Mouse (Mus musculus): Measurements from ENCODE around the gene Gabbr2. TPM values are rescaled to one million over a fixed set of nuclear protein-coding genes. Genes with fewer than 3 reads are reported as not detected.
A peak's percentile ranks its signal among the peaks of the same experiment; 100 is the strongest.
"Not testable (repeated sequence)": the region's sequence is repeated elsewhere in the genome, so short reads cannot be mapped to it uniquely, and the experiment has no call there.

Gabbr2 gene
- polyA plus RNA-seq, 1 experiment from 2014 or later = 0.11 TPM

- Histone ChIP-seq H3K4me2 (replicated peaks; ENCODE audit: low read depth, low read length) (peak within 1 kb of the TSS; percentile 95), H3K27ac (ENCODE audit: low read length) (peak within 1 kb of the TSS; percentile 94), H3K36me3 (ENCODE audit: insufficient read depth, low read length) (no peaks in the 10 kb centered on the region), H3K27me3 (ENCODE audit: insufficient read depth, low read length) (peaks cover 24% of the 10 kb centered on the region), H3K4me1 (ENCODE audit: insufficient read depth, low read length) (peaks cover 7% of the 10 kb centered on the region; the same call in 1 of the 2 replicates), H3K9me3 (ENCODE audit: low read length) (no peaks in the 10 kb centered on the region), H3K4me3 (ENCODE audit: low read length) (peak within 1 kb of the TSS; percentile 77), H3K9ac (replicated peaks; ENCODE audit: low read length) (peak within 1 kb of the TSS; percentile 88)
- ATAC-seq (ENCODE audit: low FRiP score, low TSS enrichment) = peak; percentile 97
- under 1% methylated on average over 69 of the region's 69 CpGs for WGBS
Measured at GRCm38 (mm10) chr4:46650086-46650753, 341.5 kb downstream of the Gabbr2 start, which contains the start of gene Tbc1d2. Gene Tbc1d2 (minus strand): TSS chr4:46650209.

- Histone ChIP-seq H3K4me3 (ENCODE audit: low read length) (peak overlapping the region; percentile 77), H3K4me2 (replicated peaks; ENCODE audit: low read depth, low read length) (peak overlapping the region; percentile 95), H3K9me3 (ENCODE audit: low read length) (no peaks in the 10 kb centered on the region), H3K36me3 (ENCODE audit: insufficient read depth, low read length) (no peaks in the 10 kb centered on the region), H3K9ac (replicated peaks; ENCODE audit: low read length) (peak overlapping the region; percentile 88), H3K27me3 (ENCODE audit: insufficient read depth, low read length) (peaks cover 24% of the 10 kb centered on the region), H3K4me1 (ENCODE audit: insufficient read depth, low read length) (peaks cover 7% of the 10 kb centered on the region; the same call in 1 of the 2 replicates), H3K27ac (ENCODE audit: low read length) (no peak overlapping the region)
- no peak for ATAC-seq (ENCODE audit: low FRiP score, low TSS enrichment)
- 49% methylated on average over 4 of the region's 4 CpGs for WGBS
Measured at GRCm38 (mm10) chr4:46649161-46649560, 342.5 kb downstream of the Gabbr2 start.

GRCm38 (mm10) chr4:46643676-46644112, 348.0 kb downstream of the Gabbr2 start:
- 79% methylated on average over 8 of the region's 8 CpGs for WGBS
- peaks cover 4% of the 10 kb centered on the region; the same call in 1 of the 2 replicates for H3K27me3 ChIP-seq (ENCODE audit: insufficient read depth, low read length)
- 0 out of 2 replicates have a peak, but pooled peaks have one; percentile 11 for ATAC-seq (ENCODE audit: low FRiP score, low TSS enrichment)

GRCm38 (mm10) chr4:46642924-46643675, 348.6 kb downstream of the Gabbr2 start:
- Histone ChIP-seq H3K4me2 (replicated peaks; ENCODE audit: low read depth, low read length) (no peak overlapping the region), H3K4me1 (ENCODE audit: insufficient read depth, low read length) (0 out of 2 replicates have a peak, but pooled peaks cover 5% of the 10 kb centered on the region), H3K9ac (replicated peaks; ENCODE audit: low read length) (no peak overlapping the region), H3K9me3 (ENCODE audit: low read length) (no peaks in the 10 kb centered on the region), H3K4me3 (ENCODE audit: low read length) (no peak overlapping the region), H3K27me3 (ENCODE audit: insufficient read depth, low read length) (no peaks in the 10 kb centered on the region), H3K36me3 (ENCODE audit: insufficient read depth, low read length) (no peaks in the 10 kb centered on the region), H3K27ac (ENCODE audit: low read length) (peak overlapping the region; percentile 73)
- WGBS = 57% methylated on average over 8 of the region's 8 CpGs
- peak; percentile 67; the same call in 1 of the 2 replicates for ATAC-seq (ENCODE audit: low FRiP score, low TSS enrichment)

More at GRCm38 (mm10) chr4:46643676-46644112, 348.0 kb downstream of the Gabbr2 start:
- peak overlapping the region; percentile 76 for H3K27ac ChIP-seq (ENCODE audit: low read length)
- H3K4me3 ChIP-seq (ENCODE audit: low read length) = no peak overlapping the region
- no peak overlapping the region for H3K9ac ChIP-seq (replicated peaks; ENCODE audit: low read length)
- no peaks in the 10 kb centered on the region for H3K9me3 ChIP-seq (ENCODE audit: low read length)
- H3K36me3 ChIP-seq (ENCODE audit: insufficient read depth, low read length) = no peaks in the 10 kb centered on the region
- 0 out of 2 replicates have a peak, but pooled peaks cover 5% of the 10 kb centered on the region for H3K4me1 ChIP-seq (ENCODE audit: insufficient read depth, low read length)
- H3K4me2 ChIP-seq (replicated peaks; ENCODE audit: low read depth, low read length) = no peak overlapping the region

DNA sequence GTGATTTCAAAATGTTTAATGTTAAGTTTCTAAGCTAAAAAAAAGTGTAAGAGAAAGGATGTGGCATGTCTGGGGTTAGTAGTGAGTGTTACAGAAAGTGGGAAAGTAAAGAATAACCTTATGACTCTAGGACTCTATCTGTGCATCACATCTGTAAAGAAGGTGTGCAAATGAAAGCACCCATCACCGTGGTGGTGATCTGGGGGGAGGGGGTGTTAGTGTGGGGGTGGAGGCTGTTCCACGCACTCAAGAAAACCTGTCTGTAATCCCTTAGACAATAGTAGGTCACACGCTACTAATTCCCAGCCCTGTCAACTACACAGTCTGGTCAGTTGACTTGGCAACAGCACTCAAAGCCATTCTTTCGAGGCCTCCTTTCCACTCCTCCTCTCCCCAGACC, 350.4 kb downstream of the Gabbr2 start:
- Histone ChIP-seq H3K4me1 (ENCODE audit: insufficient read depth, low read length) (0 out of 2 replicates have a peak, but pooled peaks cover 5% of the 10 kb centered on the region), H3K4me2 (replicated peaks; ENCODE audit: low read depth, low read length) (no peak overlapping the region), H3K4me3 (ENCODE audit: low read length) (no peak overlapping the region), H3K9ac (replicated peaks; ENCODE audit: low read length) (no peak overlapping the region), H3K9me3 (ENCODE audit: low read length) (no peaks in the 10 kb centered on the region), H3K36me3 (ENCODE audit: insufficient read depth, low read length) (no peaks in the 10 kb centered on the region), H3K27me3 (ENCODE audit: insufficient read depth, low read length) (no peaks in the 10 kb centered on the region), H3K27ac (ENCODE audit: low read length) (no peak overlapping the region)
- no peak for ATAC-seq (ENCODE audit: low FRiP score, low TSS enrichment)
- WGBS = 68% methylated on average over 4 of the region's 4 CpGs

GRCm38 (mm10) chr4:46639866-46640265, 351.8 kb downstream of the Gabbr2 start:
- Histone ChIP-seq H3K9me3 (ENCODE audit: low read length) (no peaks in the 10 kb centered on the region), H3K4me1 (ENCODE audit: insufficient read depth, low read length) (0 out of 2 replicates have a peak, but pooled peaks cover 5% of the 10 kb centered on the region), H3K27ac (ENCODE audit: low read length) (no peak overlapping the region), H3K9ac (replicated peaks; ENCODE audit: low read length) (no peak overlapping the region; the same call in 1 of the 2 replicates), H3K36me3 (ENCODE audit: insufficient read depth, low read length) (no peaks in the 10 kb centered on the region), H3K4me2 (replicated peaks; ENCODE audit: low read depth, low read length) (no peak overlapping the region), H3K4me3 (ENCODE audit: low read length) (no peak overlapping the region), H3K27me3 (ENCODE audit: insufficient read depth, low read length) (no peaks in the 10 kb centered on the region)
- ATAC-seq (ENCODE audit: low FRiP score, low TSS enrichment) = no peak
- WGBS = 73% methylated on average over 8 of the region's 8 CpGs

GRCm38 (mm10) chr4:46637250-46637649, 354.4 kb downstream of the Gabbr2 start:
- not testable (repeated sequence) for H3K4me3 ChIP-seq (ENCODE audit: low read length); H3K4me1 ChIP-seq (ENCODE audit: insufficient read depth, low read length); H3K27me3 ChIP-seq (ENCODE audit: insufficient read depth, low read length); H3K27ac ChIP-seq (ENCODE audit: low read length); ATAC-seq (ENCODE audit: low FRiP score, low TSS enrichment); H3K9me3 ChIP-seq (ENCODE audit: low read length); H3K36me3 ChIP-seq (ENCODE audit: insufficient read depth, low read length); H3K9ac ChIP-seq (replicated peaks; ENCODE audit: low read length); H3K4me2 ChIP-seq (replicated peaks; ENCODE audit: low read depth, low read length)
- WGBS = 88% methylated on average over 10 of the region's 10 CpGs

- WGBS = 80% methylated on average over 16 of the region's 16 CpGs
- Histone ChIP-seq H3K27me3 (ENCODE audit: insufficient read depth, low read length) (no peaks in the 10 kb centered on the region), H3K36me3 (ENCODE audit: insufficient read depth, low read length) (no peaks in the 10 kb centered on the region), H3K27ac (ENCODE audit: low read length) (no peak overlapping the region), H3K9ac (replicated peaks; ENCODE audit: low read length) (no peak overlapping the region), H3K4me1 (ENCODE audit: insufficient read depth, low read length) (peaks cover 3% of the 10 kb centered on the region; the same call in 1 of the 2 replicates), H3K4me3 (ENCODE audit: low read length) (no peak overlapping the region), H3K4me2 (replicated peaks; ENCODE audit: low read depth, low read length) (no peak overlapping the region), H3K9me3 (ENCODE audit: low read length) (no peaks in the 10 kb centered on the region)
- ATAC-seq (ENCODE audit: low FRiP score, low TSS enrichment) = no peak
Measured at GRCm38 (mm10) chr4:46635702-46636430, 355.8 kb downstream of the Gabbr2 start.

DNA sequence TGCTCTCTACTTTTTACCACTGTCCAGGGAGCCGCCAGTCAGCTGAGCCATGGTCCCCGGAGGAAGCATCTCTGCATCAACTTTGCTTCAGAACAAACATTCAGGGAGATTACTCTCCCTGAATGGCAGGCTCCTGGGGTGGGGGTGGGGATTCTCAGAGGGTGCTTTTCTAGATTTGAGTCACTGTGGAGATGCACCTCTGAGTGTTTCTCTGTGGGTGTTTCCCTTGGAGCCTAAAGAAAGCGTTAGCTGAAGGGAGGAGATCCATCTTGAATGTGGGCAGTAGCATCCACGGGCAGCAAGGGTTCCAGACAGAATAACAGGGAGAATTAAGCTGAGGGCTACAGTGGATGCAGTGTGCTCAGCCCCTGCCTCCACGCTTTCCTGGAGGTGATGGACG, 356.8 kb downstream of the Gabbr2 start:
- Histone ChIP-seq H3K27me3 (ENCODE audit: insufficient read depth, low read length) (no peaks in the 10 kb centered on the region), H3K4me3 (ENCODE audit: low read length) (no peak overlapping the region), H3K4me1 (ENCODE audit: insufficient read depth, low read length) (peaks cover 10% of the 10 kb centered on the region), H3K9ac (replicated peaks; ENCODE audit: low read length) (no peak overlapping the region), H3K36me3 (ENCODE audit: insufficient read depth, low read length) (no peaks in the 10 kb centered on the region), H3K4me2 (replicated peaks; ENCODE audit: low read depth, low read length) (no peak overlapping the region), H3K9me3 (ENCODE audit: low read length) (no peaks in the 10 kb centered on the region), H3K27ac (ENCODE audit: low read length) (no peak overlapping the region)
- 55% methylated on average over 6 of the region's 6 CpGs for WGBS
- ATAC-seq (ENCODE audit: low FRiP score, low TSS enrichment) = no peak
